Mouse (Mus musculus) brain, embryonic 14.5 days (tissue): ENCODE results near the gene Clip1.

Experiments used
- CTCF ChIP-seq: fragments of 200-500 bp; IDR thresholded peaks from 2 replicates; pipeline ENCODE4 v1.5.1; 2012; ENCODE audit warnings: inconsistent platforms, mild to moderate bottlenecking, moderate library complexity, borderline replicate concordance; ENCODE audit not compliant: insufficient read depth, insufficient read length; ENCODE audit errors: extremely low read depth
- POLR2A ChIP-seq: fragments of 200-500 bp; IDR thresholded peaks from 2 replicates; pipeline ENCODE4 v1.6.1; 2012; ENCODE audit warnings: mild to moderate bottlenecking, inconsistent platforms, borderline replicate concordance; ENCODE audit not compliant: poor library complexity, insufficient read depth, insufficient read length, severe bottlenecking; ENCODE audit errors: extremely low read depth

GRCm38 (mm10) chr5:123670800-123671472 lies 13.5 kb downstream of the Clip1 start:
- TF ChIP-seq POLR2A (no peak), CTCF (no peak)
